15 mouse cellular contexts compared by ENCODE assay signal in genomic region chr7:99146011-99146410, GRCm38 (mm10). TPM values are rescaled to one million over a fixed set of nuclear protein-coding genes. Genes with fewer than 3 reads are reported as not detected.
DNase-seq lines count a peak whose midpoint lies in the region; ATAC-seq and TF ChIP-seq lines count a peak whose summit lies in the region.
"Had no signal": no experiment of that assay in that cellular context is flagged by ENCODE, and none has a peak within 500 bp of the region (broad histone marks: within the 10 kb centered on the region; RNA-seq: fewer than 3 reads in every experiment).

No protein-coding gene starts in this region.

- intact Hi-C loops in gastrocnemius, postnatal 36 days (cut with DNase I), result no loop called here
- intact Hi-C loops in left cerebral cortex, postnatal 25 days (cut with DNase I), result no loop called here

- no peak overlapping the region for H3K27ac ChIP-seq in stomach, embryonic 16.5 days (ENCODE audit: low read length)
- H3K27ac ChIP-seq in stomach, postnatal 0 days (replicated peaks), result no peak overlapping the region
- peak overlapping the region; percentile 67 for H3K27ac ChIP-seq in liver, postnatal 0 days (ENCODE audit: low read depth)
- H3K27ac ChIP-seq: forebrain, embryonic 13.5 days; hindbrain, embryonic 14.5 days; limb, embryonic 12.5 days; midbrain, embryonic 15.5 days had no signal

- DNase-seq in gastrocnemius, postnatal 25 days, result peak; percentile 57
- no peak for DNase-seq in gastrocnemius, postnatal 36 days
- no peak for DNase-seq in stomach, postnatal 0 days (ENCODE audit: low spot score)
- DNase-seq in liver, postnatal 0 days, result peak; percentile 74
- peak; percentile 63 for DNase-seq in skeletal muscle tissue, adult 2 months (ENCODE audit: low read depth, low spot score)
- no peak for DNase-seq in left cerebral cortex, postnatal 25 days (ENCODE audit: low spot score in 2 of 2)
- DNase-seq in ovary, postnatal 14 days (ENCODE audit: low spot score), result no peak
- DNase-seq: cerebellum, postnatal 14 days; kidney, adult 8-10 months; right cerebral cortex, postnatal 14 days had no signal

- no peak for ATAC-seq in stomach, embryonic 16.5 days (ENCODE audit: insufficient read depth, low FRiP score)
- no peak for ATAC-seq in stomach, postnatal 0 days (ENCODE audit: low FRiP score, low TSS enrichment)
- ATAC-seq in liver, postnatal 0 days, result peak; percentile 24
- ATAC-seq: forebrain, embryonic 13.5 days; midbrain, embryonic 15.5 days had no signal

- H3K27me3 ChIP-seq in stomach, embryonic 16.5 days (ENCODE audit: control insufficient read depth, insufficient read depth, low read length), result no peaks in the 10 kb centered on the region
- H3K27me3 ChIP-seq in stomach, postnatal 0 days (ENCODE audit: control insufficient read depth, insufficient read depth, low read length), result no peaks in the 10 kb centered on the region
- no peaks in the 10 kb centered on the region for H3K27me3 ChIP-seq in liver, postnatal 0 days (ENCODE audit: insufficient read depth, low read length)
- H3K27me3 ChIP-seq: forebrain, embryonic 13.5 days; limb, embryonic 12.5 days; midbrain, embryonic 15.5 days had no signal

- no peak overlapping the region for H3K4me3 ChIP-seq in stomach, embryonic 16.5 days (replicated peaks; ENCODE audit: low read length)
- H3K4me3 ChIP-seq in stomach, postnatal 0 days (ENCODE audit: low read depth, low read length), result no peak overlapping the region
- H3K4me3 ChIP-seq in liver, postnatal 0 days (ENCODE audit: low read depth, low read length), result no peak overlapping the region
- H3K4me3 ChIP-seq: forebrain, embryonic 13.5 days; limb, embryonic 12.5 days; midbrain, embryonic 15.5 days had no signal

- H3K4me2 ChIP-seq in stomach, embryonic 16.5 days (ENCODE audit: low read depth, low read length), result no peak overlapping the region
- no peak overlapping the region for H3K4me2 ChIP-seq in stomach, postnatal 0 days (replicated peaks; ENCODE audit: low read depth)
- no peak overlapping the region for H3K4me2 ChIP-seq in liver, postnatal 0 days (ENCODE audit: low read depth, low read length)
- H3K4me2 ChIP-seq: forebrain, embryonic 13.5 days; hindbrain, embryonic 14.5 days; limb, embryonic 12.5 days; midbrain, embryonic 15.5 days had no signal

- WGBS in stomach, embryonic 16.5 days, result 52% methylated on average over 7 of the region's 7 CpGs
- WGBS in stomach, postnatal 0 days, result 45% methylated on average over 7 of the region's 7 CpGs
- WGBS in liver, postnatal 0 days (ENCODE audit: insufficient replicate concordance), result 28% methylated on average over 7 of the region's 7 CpGs

- no peak for TF ChIP-seq CTCF in stomach, postnatal 0 days (IDR thresholded peaks at IDR 0.05; ENCODE audit: low read depth)
- TF ChIP-seq CTCF in liver, postnatal 0 days (IDR thresholded peaks at IDR 0.05; ENCODE audit: low read depth), result no peak

- no peaks in the 10 kb centered on the region for H3K9me3 ChIP-seq in stomach, embryonic 16.5 days (replicated peaks; ENCODE audit: control insufficient read depth, low read length)
- H3K9me3 ChIP-seq in stomach, postnatal 0 days (ENCODE audit: control insufficient read depth, low read length), result no peaks in the 10 kb centered on the region
- no peaks in the 10 kb centered on the region for H3K9me3 ChIP-seq in liver, postnatal 0 days (ENCODE audit: low read length)
- H3K9me3 ChIP-seq: forebrain, embryonic 13.5 days; limb, embryonic 12.5 days; midbrain, embryonic 15.5 days had no signal

- no peaks in the 10 kb centered on the region for H3K36me3 ChIP-seq in stomach, embryonic 16.5 days (ENCODE audit: control insufficient read depth, insufficient read depth, low read length)
- H3K36me3 ChIP-seq in stomach, postnatal 0 days (ENCODE audit: control insufficient read depth, insufficient read depth, low read length), result no peaks in the 10 kb centered on the region
- H3K36me3 ChIP-seq in liver, postnatal 0 days (replicated peaks; ENCODE audit: insufficient read depth, low read length), result no peaks in the 10 kb centered on the region
- H3K36me3 ChIP-seq: limb, embryonic 12.5 days; midbrain, embryonic 15.5 days had no signal

- H3K9ac ChIP-seq in stomach, embryonic 16.5 days (ENCODE audit: low read length), result peak overlapping the region; percentile 6
- H3K9ac ChIP-seq in stomach, postnatal 0 days (ENCODE audit: low read length), result no peak overlapping the region
- no peak overlapping the region for H3K9ac ChIP-seq in liver, postnatal 0 days (replicated peaks)
- H3K9ac ChIP-seq: forebrain, embryonic 13.5 days; hindbrain, embryonic 14.5 days; limb, embryonic 12.5 days; midbrain, embryonic 15.5 days had no signal

- TF ChIP-seq EP300 in stomach, postnatal 0 days (optimal IDR thresholded peaks at IDR 0.05), result no peak
- TF ChIP-seq EP300 in liver, postnatal 0 days (IDR thresholded peaks at IDR 0.05; ENCODE audit: low read depth), result peak; percentile 50

- 0 out of 2 replicates have a peak, but pooled peaks cover 3% of the 10 kb centered on the region for H3K4me1 ChIP-seq in stomach, embryonic 16.5 days (ENCODE audit: control insufficient read depth, insufficient read depth, low read length)
- H3K4me1 ChIP-seq in stomach, postnatal 0 days (replicated peaks; ENCODE audit: control insufficient read depth, insufficient read depth), result no peaks in the 10 kb centered on the region
- H3K4me1 ChIP-seq in liver, postnatal 0 days (ENCODE audit: insufficient read depth), result peaks cover 40% of the 10 kb centered on the region

RNA-seq across cellular contexts. Expression of gene Uvrag, which starts 5.1 kb away (rescaled TPM):
- total RNA-seq in gastrocnemius, postnatal 25 days (2021), result 10 to 100 TPM in 1 of 2 experiments, 1 to 10 TPM in 1; 9.1 to 10.8 TPM
- 1 to 10 TPM; 8.6 to 9.7 TPM for total RNA-seq in gastrocnemius, postnatal 36 days (2021)
- 14.4 and 14.8 TPM in 2 replicates for polyA plus RNA-seq in stomach, embryonic 16.5 days (2015; fragmentation: Nextera tagmentation; extraction: Ambion mirVana)
- polyA plus RNA-seq in stomach, postnatal 0 days (2015; fragmentation: Nextera tagmentation; extraction: Ambion mirVana), result 9.8 and 10.7 TPM in 2 replicates
- polyA plus RNA-seq in liver, postnatal 0 days (2015; fragmentation: Nextera tagmentation; extraction: Ambion mirVana), result 9.4 and 11.9 TPM in 2 replicates
- 10 to 100 TPM; 50.9 to 56.3 TPM for total RNA-seq in left cerebral cortex, postnatal 25 days (2021)

RNA-seq across cellular contexts. Expression of gene Dgat2, which starts 36.5 kb away (rescaled TPM):
- 10 to 100 TPM; 34.1 to 57.3 TPM for total RNA-seq in gastrocnemius, postnatal 25 days (2021)
- total RNA-seq in gastrocnemius, postnatal 36 days (2021), result 10 to 100 TPM; 44.6 to 70.1 TPM
- polyA plus RNA-seq in stomach, embryonic 16.5 days (2015; fragmentation: Nextera tagmentation; extraction: Ambion mirVana), result 103 and 124 TPM in 2 replicates
- 307 and 320 TPM in 2 replicates for polyA plus RNA-seq in stomach, postnatal 0 days (2015; fragmentation: Nextera tagmentation; extraction: Ambion mirVana)
- 226 and 249 TPM in 2 replicates for polyA plus RNA-seq in liver, postnatal 0 days (2015; fragmentation: Nextera tagmentation; extraction: Ambion mirVana)
- 10 to 100 TPM; 67.5 to 72.6 TPM for total RNA-seq in left cerebral cortex, postnatal 25 days (2021)

Comparison
In these comparisons a context has a peak if more than half of its experiments do, and no peak if none do; other contexts are left out.
1. DNase-seq: peak in gastrocnemius, postnatal 25 days (single experiment), liver, postnatal 0 days (single experiment) and skeletal muscle tissue, adult 2 months (single experiment); none in gastrocnemius, postnatal 36 days (0 of 2), stomach, postnatal 0 days (single experiment), left cerebral cortex, postnatal 25 days (0 of 2) and ovary, postnatal 14 days (single experiment).
2. RNA of gene Uvrag, which starts 5.1 kb away (total RNA-seq): 50.9 to 56.3 TPM in left cerebral cortex, postnatal 25 days; 9.1 to 10.8 TPM in gastrocnemius, postnatal 25 days and 8.6 to 9.7 TPM in gastrocnemius, postnatal 36 days; every median in the first group is over 4 times any median in the second.